ENCODE assay signal across 10 mouse cellular contexts in genomic region chr10:78323214-78323880, GRCm38 (mm10). TPM values are rescaled to one million over a fixed set of nuclear protein-coding genes. Genes with fewer than 3 reads are reported as not detected.
DNase-seq lines count a peak whose midpoint lies in the region; ATAC-seq and TF ChIP-seq lines count a peak whose summit lies in the region.
"Had no signal": no experiment of that assay in that cellular context is flagged by ENCODE, and none has a peak within 500 bp of the region (broad histone marks: within the 10 kb centered on the region; RNA-seq: fewer than 3 reads in every experiment).

No protein-coding gene starts in this region.

- DNase-seq in hindbrain, embryonic 14.5 days (ENCODE audit: low spot score), result peak; percentile 26
- DNase-seq in hindbrain, embryonic 11.5 days (ENCODE audit: low spot score), result no peak
- peak; percentile 18 for DNase-seq in brain, embryonic 18.5 days (ENCODE audit: low read depth, low spot score)
- DNase-seq in cerebellum, postnatal 14 days, result peak; percentile 61 to 77
- peak; percentile 62 to 66 for DNase-seq in layer of hippocampus, adult 2 months (ENCODE audit: low spot score in 2 of 2)
- no peak for DNase-seq in lung, postnatal 36 days
- no peak for DNase-seq in kidney, adult 11 months
- DNase-seq: gastrocnemius, postnatal 10 days had no signal

- H3K4me2 ChIP-seq in hindbrain, embryonic 14.5 days (replicated peaks), result no peak overlapping the region
- no peak overlapping the region for H3K4me2 ChIP-seq in hindbrain, embryonic 11.5 days (replicated peaks; ENCODE audit: low read depth, low read length)

- no peaks in the 10 kb centered on the region for H3K27me3 ChIP-seq in hindbrain, embryonic 14.5 days (ENCODE audit: control insufficient read depth, insufficient read depth, low read length)
- H3K27me3 ChIP-seq in hindbrain, embryonic 11.5 days (ENCODE audit: control insufficient read depth, insufficient read depth, low read length), result no peaks in the 10 kb centered on the region

- ATAC-seq in hindbrain, embryonic 14.5 days (ENCODE audit: low FRiP score), result no peak
- ATAC-seq in hindbrain, embryonic 11.5 days (ENCODE audit: low FRiP score), result no peak
- no peak for ATAC-seq in inflammation-experienced regulatory T-cells, adult 6 months

- H3K27ac ChIP-seq in hindbrain, embryonic 14.5 days, result no peak overlapping the region
- no peak overlapping the region for H3K27ac ChIP-seq in hindbrain, embryonic 11.5 days (ENCODE audit: low read depth, low read length)
- H3K27ac ChIP-seq in layer of hippocampus, adult 2 months, result peak overlapping the region; percentile 88

- no peak for TF ChIP-seq CTCF in layer of hippocampus, adult 2 months (conservative IDR thresholded peaks at IDR 0.05)

- no peaks in the 10 kb centered on the region for H3K9me3 ChIP-seq in hindbrain, embryonic 14.5 days (ENCODE audit: control insufficient read depth, low read length)
- H3K9me3 ChIP-seq in hindbrain, embryonic 11.5 days (ENCODE audit: control insufficient read depth, low read length), result no peaks in the 10 kb centered on the region
- H3K9me3 ChIP-seq: G1E had no signal

- H3K4me1 ChIP-seq in hindbrain, embryonic 14.5 days (replicated peaks; ENCODE audit: control insufficient read depth, insufficient read depth, low read length), result no peaks in the 10 kb centered on the region
- no peaks in the 10 kb centered on the region for H3K4me1 ChIP-seq in hindbrain, embryonic 11.5 days (replicated peaks; ENCODE audit: control insufficient read depth, insufficient read depth, low read length)

- 44% methylated on average over 7 of the region's 7 CpGs for WGBS in hindbrain, embryonic 14.5 days
- 54% methylated on average over 7 of the region's 7 CpGs for WGBS in hindbrain, embryonic 11.5 days

- H3K9ac ChIP-seq in hindbrain, embryonic 14.5 days, result no peak overlapping the region
- H3K9ac ChIP-seq in hindbrain, embryonic 11.5 days (ENCODE audit: low read depth, low read length), result no peak overlapping the region

- H3K4me3 ChIP-seq in hindbrain, embryonic 14.5 days (replicated peaks; ENCODE audit: low read length), result no peak overlapping the region
- H3K4me3 ChIP-seq in hindbrain, embryonic 11.5 days (ENCODE audit: low read depth, low read length), result no peak overlapping the region
- peak overlapping the region; percentile 24; the same call in 1 of the 2 replicates for H3K4me3 ChIP-seq in layer of hippocampus, adult 2 months

- H3K36me3 ChIP-seq in hindbrain, embryonic 14.5 days (replicated peaks; ENCODE audit: control insufficient read depth, insufficient read depth), result peaks cover 19% of the 10 kb centered on the region
- H3K36me3 ChIP-seq in hindbrain, embryonic 11.5 days (ENCODE audit: control insufficient read depth, insufficient read depth, low read length), result no peaks in the 10 kb centered on the region
- H3K36me3 ChIP-seq: G1E had no signal

RNA-seq across cellular contexts. Expression of gene Agpat3, which starts 28.9 kb away (rescaled TPM):
- polyA plus RNA-seq in hindbrain, embryonic 14.5 days (2014; fragmentation: Nextera tagmentation; extraction: Ambion mirVana), result 80.3 and 81.5 TPM in 2 replicates
- 44.1 and 46.0 TPM in 2 replicates for polyA plus RNA-seq in hindbrain, embryonic 11.5 days (2014; fragmentation: Nextera tagmentation; extraction: Ambion mirVana)
- 100 to 1,000 TPM; 207 to 216 TPM for total RNA-seq in layer of hippocampus, adult 2 months (2021)
- 100 to 1,000 TPM in 2 of 3 experiments, 10 to 100 TPM in 1; 93.9 to 109 (median 101) TPM for polyA plus RNA-seq in inflammation-experienced regulatory T-cells, adult 6 months (2017; shearing (Covaris generic))

Comparison
In these comparisons a context has a peak if more than half of its experiments do, and no peak if none do; other contexts are left out.
1. DNase-seq: peak in hindbrain, embryonic 14.5 days (single experiment), brain, embryonic 18.5 days (single experiment), cerebellum, postnatal 14 days (2 of 2) and layer of hippocampus, adult 2 months (2 of 2); none in hindbrain, embryonic 11.5 days (single experiment), lung, postnatal 36 days (single experiment) and kidney, adult 11 months (single experiment).